Mouse (Mus musculus) liver, adult 10 weeks (tissue): ENCODE data around the gene B430218F22Rik. TPM values are rescaled to one million over a fixed set of nuclear protein-coding genes. Genes with fewer than 3 reads are reported as not detected.

Experiments used
- polyA plus RNA-seq: library from polyadenylated mRNA; stranded (reverse); fragments of 350-450 nt; fragmentation: Illumina TruSeq; extraction: RNeasy Lipid Tissue Mini Kit (QIAGEN cat#74804); gene quantifications from one replicate; pipeline ENCODE4 v1.2.3, GENCODE M21; 2014; ENCODE audit warnings: low read depth, low replicate concordance

The B430218F22Rik gene
- polyA plus RNA-seq, result not detected

GRCm38 (mm10) chr13:118386511-118387447 lies at the start of gene B430218F22Rik, which contains the start of gene Mrps30:
Gene B430218F22Rik, plus strand, starts transcription at chr13:118386630.
Gene Mrps30, minus strand, starts transcription at chr13:118387252.

Other genes with a start within 250 kb of the B430218F22Rik start
- 22.2 TPM for gene Mrps30, start 622 bp downstream of the B430218F22Rik start, polyA plus RNA-seq